Mouse (Mus musculus) left cerebral cortex, postnatal 4 days (tissue): ENCODE measurements around the gene Slc2a9. TPM values are rescaled to one million over a fixed set of nuclear protein-coding genes. Genes with fewer than 3 reads are reported as not detected.

ENCODE experiments used
- DNase-seq: peaks from one replicate; pipeline ENCODE4 v3.0.0-alpha.2; 2022
- intact Hi-C: fragments of 180-260 bp; cut with DNase I; formaldehyde crosslinking; loops from one replicate; pipeline ENCODE4 v1.15.1; 2025
- total RNA-seq, 2 experiments: library from RNA; stranded (reverse); gene quantifications; 2 replicates each; pipeline ENCODE4 v1.2.3; 2021

Slc2a9 gene
- total RNA-seq, 2 experiments from 2014 or later: 1.0 to 1.4 TPM

- intact Hi-C loops: loop anchor here (5.0 kb wide), 3 partner anchors 162 to 317 kb away; no protein-coding TSS in a partner anchor
- DNase-seq: no peak
These were observed 197.7 kb downstream of the Slc2a9 start for GRCm38 (mm10) chr5:38305241-38305640.

- intact Hi-C loops: no loop called here
- DNase-seq: no peak
These were observed 200.3 kb downstream of the Slc2a9 start for GRCm38 (mm10) chr5:38302651-38303050.

GRCm38 (mm10) chr5:38301761-38302411, 201.1 kb downstream of the Slc2a9 start:
- intact Hi-C loops: no loop called here
- DNase-seq: no peak

Other genes with a start within 250 kb of the Slc2a9 start
- gene Tmem128, start 243.0 kb downstream of the Slc2a9 start, total RNA-seq: 10 to 100 TPM; 40.1 to 41.0 TPM
- gene Otop1, start 227.2 kb downstream of the Slc2a9 start, total RNA-seq: not detected
- 1 to 10 TPM; 1.3 to 1.4 TPM for gene Drd5, start 183.8 kb downstream of the Slc2a9 start, total RNA-seq
- gene Wdr1, start 60.1 kb upstream of the Slc2a9 start, total RNA-seq: 100 to 1,000 TPM; 200 to 204 TPM
- 10 to 100 TPM; 36.8 to 38.0 TPM for gene Zfp518b, start 181.7 kb upstream of the Slc2a9 start, total RNA-seq